Mouse (Mus musculus) brown adipose tissue, adult 24 weeks (tissue): ENCODE results near the gene Esx1. TPM values are rescaled to one million over a fixed set of nuclear protein-coding genes. Genes with fewer than 3 reads are reported as not detected.

ENCODE experiments used
- polyA plus RNA-seq: library from polyadenylated mRNA; stranded (reverse); fragments of >200 nt; gene quantifications from 2 replicates; pipeline ENCODE4 v1.2.4, GENCODE M21; 2012; ENCODE audit not compliant: missing spikeins, insufficient read depth, insufficient read length

The Esx1 gene
- polyA plus RNA-seq, 1 experiment = not detected

Other genes with a start within 250 kb of the Esx1 start
- gene H2bfm, start 194.8 kb downstream of the Esx1 start, polyA plus RNA-seq = not detected in 2 replicates
- not detected in 2 replicates for gene Tmsb15b2, start 146.6 kb downstream of the Esx1 start, polyA plus RNA-seq
- gene Tmsb15l, start 145.2 kb downstream of the Esx1 start, polyA plus RNA-seq = not detected in 2 replicates
- gene Tmsb15b1, start 145.2 kb downstream of the Esx1 start, polyA plus RNA-seq = 6.8 and 12.3 TPM in 2 replicates
- gene Zcchc18, start 128.9 kb downstream of the Esx1 start, polyA plus RNA-seq = not detected in 2 replicates
- 4.5 and 10.0 TPM in 2 replicates for gene Slc25a53, start 83.8 kb downstream of the Esx1 start, polyA plus RNA-seq
- gene Fam199x, start 72.5 kb downstream of the Esx1 start, polyA plus RNA-seq = 3.0 and 3.1 TPM in 2 replicates